Mouse (Mus musculus): ENCODE data around the gene Eif3b.

Eif3b gene

DNA sequence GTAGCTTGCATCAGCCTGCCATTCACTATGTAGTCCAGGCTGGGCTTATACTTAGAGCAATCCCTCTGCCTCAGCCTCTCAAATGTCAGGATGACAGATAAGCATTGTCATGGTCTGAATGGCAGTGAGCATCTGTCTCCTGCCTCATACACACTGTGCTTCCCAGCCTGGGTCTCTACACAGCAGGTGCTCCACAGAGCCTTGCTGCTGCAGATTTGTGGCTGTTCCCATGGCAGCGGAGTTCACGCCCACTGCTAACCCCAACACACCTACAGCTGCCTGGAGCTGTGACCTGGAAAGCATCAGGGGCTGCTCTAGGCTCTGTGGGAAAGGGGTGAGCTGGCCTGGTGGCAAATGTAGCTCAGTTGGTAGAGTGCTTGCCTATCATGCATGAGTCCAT, 45.8 kb downstream of the Eif3b start:
- DNase-seq (ENCODE audit: low read depth in 2 of 2, low spot score in 2 of 2) = no peak

DNA sequence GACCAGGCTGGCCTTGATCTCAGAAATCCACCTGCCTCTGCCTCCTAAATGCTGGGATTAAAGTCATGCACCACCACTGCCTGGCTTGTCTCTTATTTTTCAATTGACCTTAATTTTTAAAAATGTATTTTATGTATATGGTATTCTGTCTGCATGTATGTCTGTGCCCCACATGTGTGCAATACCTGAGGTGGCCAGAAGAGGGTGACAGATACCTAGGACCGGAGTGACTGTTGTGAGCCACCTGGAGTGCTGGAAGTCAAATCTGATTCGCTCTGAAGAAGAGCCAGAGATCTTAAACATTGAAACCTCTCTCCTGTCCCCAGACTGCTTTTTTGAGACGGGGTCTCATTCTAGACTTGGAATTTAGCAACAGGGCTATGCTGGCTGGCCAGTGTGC, 53.2 kb downstream of the Eif3b start:
- no peak for DNase-seq (ENCODE audit: low read depth in 2 of 2, low spot score in 2 of 2)

DNA sequence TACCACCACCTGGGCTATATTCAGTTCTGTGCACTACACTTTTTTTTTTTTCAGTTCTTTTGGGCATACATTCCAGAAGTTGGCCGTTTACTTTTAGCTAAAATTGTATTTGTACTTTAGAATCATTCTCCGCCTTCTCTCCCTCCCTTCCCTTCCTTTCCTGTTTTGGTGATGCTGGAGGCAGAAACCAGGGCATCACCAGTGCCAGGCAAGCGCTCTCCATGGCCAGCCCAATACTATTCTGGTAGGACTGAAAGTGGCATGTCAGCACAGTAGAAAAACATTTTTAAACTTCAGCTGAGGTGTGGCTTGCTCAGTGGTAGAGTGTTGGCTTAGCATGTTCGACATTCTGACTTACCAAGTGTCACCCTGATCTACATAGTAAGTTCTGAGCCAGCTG, 62.3 kb downstream of the Eif3b start:
- no peak for DNase-seq (ENCODE audit: low read depth in 2 of 2, low spot score in 2 of 2)

DNA sequence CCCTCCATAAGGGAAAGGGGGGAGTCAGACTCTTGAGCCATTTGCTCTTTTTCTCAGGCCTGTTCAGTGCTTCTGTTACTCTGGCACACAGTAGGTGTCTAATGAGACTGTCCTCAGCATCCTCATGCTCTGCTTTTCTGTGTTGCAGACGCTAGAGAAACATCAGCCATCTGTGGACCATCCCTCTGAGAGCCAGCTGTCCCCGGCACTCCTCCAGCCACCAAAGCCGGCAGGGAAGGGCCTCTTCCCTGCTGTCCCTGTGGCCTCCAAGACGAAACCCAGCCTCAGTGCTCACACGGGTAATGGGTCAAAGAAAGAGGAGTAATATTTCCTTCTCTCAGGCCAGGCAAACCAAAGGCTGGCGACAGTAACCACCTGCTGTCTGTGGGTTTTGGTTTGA, 72.0 kb downstream of the Eif3b start:
- DNase-seq (ENCODE audit: low read depth in 2 of 2, low spot score in 2 of 2) = no peak

DNA sequence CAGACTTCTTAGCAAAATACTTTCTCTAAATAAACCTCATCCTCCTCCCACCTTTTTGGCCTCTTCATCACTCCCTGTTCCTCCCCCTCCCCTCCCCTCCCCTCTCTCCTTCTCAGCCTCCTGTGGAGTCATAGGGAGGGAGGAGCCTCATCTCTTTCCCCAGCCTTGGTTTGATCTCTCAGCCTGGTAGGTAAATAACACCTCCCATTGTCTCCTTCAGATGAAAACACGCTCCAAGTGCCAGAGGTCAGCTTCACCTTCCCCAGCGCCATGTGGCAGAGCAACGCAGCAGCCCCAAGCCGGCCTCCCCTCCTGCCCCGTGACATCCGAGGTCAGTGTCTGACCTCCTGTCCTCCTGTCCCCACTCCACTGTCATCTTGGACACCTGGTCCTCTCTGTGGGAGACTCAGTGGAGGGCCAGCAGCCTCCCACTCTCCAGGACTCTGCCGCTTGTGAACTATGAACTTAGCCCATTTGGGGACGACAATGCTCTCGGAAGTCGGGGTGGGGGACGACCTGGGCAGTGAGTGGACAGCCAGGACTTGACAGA, 73.6 kb downstream of the Eif3b start:
- no peak for DNase-seq (ENCODE audit: low read depth in 2 of 2, low spot score in 2 of 2)
